Mouse (Mus musculus): ENCODE results near the gene A030005L19Rik.
"Not testable (repeated sequence)": the region's sequence is repeated elsewhere in the genome, so short reads cannot be mapped to it uniquely, and the experiment has no call there.

Gene A030005L19Rik

GRCm38 (mm10) chr1:82948601-82949000 is 35.5 kb downstream of the A030005L19Rik start:
- Histone ChIP-seq H3K27me3 (ENCODE audit: control insufficient read depth, insufficient read depth, low read length, poor library complexity, severe bottlenecking) (no peaks in the 10 kb centered on the region), H3K36me3 (ENCODE audit: control insufficient read depth, insufficient read depth, low read length, poor library complexity, severe bottlenecking) (no peaks in the 10 kb centered on the region)
- DNase-seq (ENCODE audit: low read depth, low spot score): no peak

GRCm38 (mm10) chr1:82955913-82956312 is 42.8 kb downstream of the A030005L19Rik start, which contains the start of gene Gm7544:
Gene Gm7544 (minus strand): TSS chr1:82956013.
- not testable (repeated sequence) for H3K36me3 ChIP-seq (ENCODE audit: control insufficient read depth, insufficient read depth, low read length, poor library complexity, severe bottlenecking); DNase-seq (ENCODE audit: low read depth, low spot score); H3K27me3 ChIP-seq (ENCODE audit: control insufficient read depth, insufficient read depth, low read length, poor library complexity, severe bottlenecking)

DNA sequence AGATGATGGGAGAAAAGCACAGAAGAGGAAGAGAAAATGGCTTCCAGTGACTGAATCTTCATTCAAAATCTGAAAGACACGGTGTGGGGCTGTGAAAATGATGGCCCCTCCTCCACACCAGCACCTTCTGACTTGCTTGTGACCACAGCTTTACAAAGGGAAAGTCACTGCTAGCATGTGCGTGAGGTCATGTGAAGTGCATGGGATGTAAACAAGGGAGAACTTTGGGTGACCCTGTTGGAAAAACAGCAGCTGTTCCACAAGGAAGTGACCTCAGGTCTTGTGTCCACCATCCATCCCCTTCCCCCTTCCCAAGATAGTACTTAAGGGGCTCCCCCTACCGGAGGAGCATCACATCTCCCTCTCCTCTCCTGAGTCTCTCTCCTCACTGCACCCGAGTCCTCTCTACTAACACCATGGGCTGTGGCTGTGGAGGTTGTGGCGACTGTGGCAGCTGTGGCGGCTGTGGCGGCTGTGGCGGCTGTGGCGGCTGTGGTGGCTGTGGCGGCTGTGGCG is 46.8 kb downstream of the A030005L19Rik start, which contains the start of gene Gm47955:
TSS of gene Gm47955 (plus strand) at position 417 of the 516 bp plus-strand sequence.
- H3K36me3 ChIP-seq (ENCODE audit: control insufficient read depth, insufficient read depth, low read length, poor library complexity, severe bottlenecking): no peaks in the 10 kb centered on the region
- H3K27me3 ChIP-seq (ENCODE audit: control insufficient read depth, insufficient read depth, low read length, poor library complexity, severe bottlenecking): no peaks in the 10 kb centered on the region
- DNase-seq (ENCODE audit: low read depth, low spot score): no peak

Measured in splenic B cell, adult 2 months (primary cell).